Mouse (Mus musculus): Measurements from ENCODE around the gene Naxd. TPM values are rescaled to one million over a fixed set of nuclear protein-coding genes. Genes with fewer than 3 reads are reported as not detected.

The Naxd gene
- polyA plus RNA-seq, 1 experiment, result 105 TPM

- Histone ChIP-seq H3K27ac (ENCODE audit: insufficient read depth, low read length) (no peak overlapping the region), H3K27me3 (ENCODE audit: control insufficient read depth, insufficient read depth, low read length) (no peaks in the 10 kb centered on the region), H3K4me1 (ENCODE audit: control insufficient read depth, insufficient read depth, low read length) (no peaks in the 10 kb centered on the region), H3K4me3 (replicated peaks; ENCODE audit: insufficient read depth, low read depth, low read length) (no peak overlapping the region)
- DNase-seq, result no peak
- TF ChIP-seq CTCF (IDR thresholded peaks at IDR 0.05; ENCODE audit: borderline replicate concordance, insufficient read depth, low read depth, low read length), result no peak
- TF ChIP-seq POLR2A (IDR thresholded peaks at IDR 0.05; ENCODE audit: borderline replicate concordance, insufficient read depth, low read length), result no peak
- 76% methylated on average over 14 of the region's 14 CpGs for WGBS
These were observed 8.8 kb downstream of the Naxd start for GRCm38 (mm10) chr8:11506074-11506473.

- no peak overlapping the region for H3K4me3 ChIP-seq (replicated peaks; ENCODE audit: insufficient read depth, low read depth, low read length)
- peak; percentile 60; the same call in 1 of the 2 replicates for TF ChIP-seq CTCF (IDR thresholded peaks at IDR 0.05; ENCODE audit: borderline replicate concordance, insufficient read depth, low read depth, low read length)
- TF ChIP-seq POLR2A (IDR thresholded peaks at IDR 0.05; ENCODE audit: borderline replicate concordance, insufficient read depth, low read length), result no peak
- no peaks in the 10 kb centered on the region for H3K27me3 ChIP-seq (ENCODE audit: control insufficient read depth, insufficient read depth, low read length)
- DNase-seq, result peak in 1 of 2 experiments; percentile 34
- no peak overlapping the region for H3K27ac ChIP-seq (ENCODE audit: insufficient read depth, low read length)
- H3K4me1 ChIP-seq (ENCODE audit: control insufficient read depth, insufficient read depth, low read length), result no peaks in the 10 kb centered on the region
- WGBS, result 71% methylated on average over 6 of the region's 6 CpGs
These were observed 9.5 kb downstream of the Naxd start for GRCm38 (mm10) chr8:11506802-11507201.

- Histone ChIP-seq H3K4me1 (ENCODE audit: control insufficient read depth, insufficient read depth, low read length) (no peaks in the 10 kb centered on the region), H3K27me3 (ENCODE audit: control insufficient read depth, insufficient read depth, low read length) (no peaks in the 10 kb centered on the region), H3K4me3 (replicated peaks; ENCODE audit: insufficient read depth, low read depth, low read length) (no peak overlapping the region), H3K27ac (ENCODE audit: insufficient read depth, low read length) (no peak overlapping the region)
- WGBS, result 84% methylated on average over 10 of the region's 10 CpGs
- DNase-seq, result no peak
- TF ChIP-seq POLR2A (IDR thresholded peaks at IDR 0.05; ENCODE audit: borderline replicate concordance, insufficient read depth, low read length) (no peak), CTCF (IDR thresholded peaks at IDR 0.05; ENCODE audit: borderline replicate concordance, insufficient read depth, low read depth, low read length) (no peak)
These were observed 11.6 kb downstream of the Naxd start for GRCm38 (mm10) chr8:11508880-11509279.

GRCm38 (mm10) chr8:11510971-11511370 lies 13.7 kb downstream of the Naxd start:
- no peak for TF ChIP-seq POLR2A (IDR thresholded peaks at IDR 0.05; ENCODE audit: borderline replicate concordance, insufficient read depth, low read length)
- TF ChIP-seq CTCF (IDR thresholded peaks at IDR 0.05; ENCODE audit: borderline replicate concordance, insufficient read depth, low read depth, low read length), result no peak
- Histone ChIP-seq H3K27ac (ENCODE audit: insufficient read depth, low read length) (no peak overlapping the region), H3K27me3 (ENCODE audit: control insufficient read depth, insufficient read depth, low read length) (no peaks in the 10 kb centered on the region), H3K4me3 (replicated peaks; ENCODE audit: insufficient read depth, low read depth, low read length) (no peak overlapping the region), H3K4me1 (ENCODE audit: control insufficient read depth, insufficient read depth, low read length) (no peaks in the 10 kb centered on the region)
- WGBS, result 55% methylated on average over 5 of the region's 5 CpGs
- no peak for DNase-seq

- TF ChIP-seq POLR2A (IDR thresholded peaks at IDR 0.05; ENCODE audit: borderline replicate concordance, insufficient read depth, low read length) (no peak), CTCF (IDR thresholded peaks at IDR 0.05; ENCODE audit: borderline replicate concordance, insufficient read depth, low read depth, low read length) (no peak)
These were observed 15.4 kb downstream of the Naxd start for GRCm38 (mm10) chr8:11512711-11513110.

GRCm38 (mm10) chr8:11513247-11513646 lies 15.9 kb downstream of the Naxd start:
- 87% methylated on average over 5 of the region's 5 CpGs for WGBS

More at GRCm38 (mm10) chr8:11512711-11513110, 15.4 kb downstream of the Naxd start:
- Histone ChIP-seq H3K27ac (ENCODE audit: insufficient read depth, low read length) (no peak overlapping the region), H3K4me3 (replicated peaks; ENCODE audit: insufficient read depth, low read depth, low read length) (no peak overlapping the region), H3K27me3 (ENCODE audit: control insufficient read depth, insufficient read depth, low read length) (no peaks in the 10 kb centered on the region), H3K4me1 (ENCODE audit: control insufficient read depth, insufficient read depth, low read length) (no peaks in the 10 kb centered on the region)
- DNase-seq, result no peak
- WGBS, result 90% methylated on average over 9 of the region's 9 CpGs

GRCm38 (mm10) chr8:11516292-11516691 lies 19.0 kb downstream of the Naxd start:
- TF ChIP-seq POLR2A (IDR thresholded peaks at IDR 0.05; ENCODE audit: borderline replicate concordance, insufficient read depth, low read length) (no peak), CTCF (IDR thresholded peaks at IDR 0.05; ENCODE audit: borderline replicate concordance, insufficient read depth, low read depth, low read length) (no peak)
- no peaks in the 10 kb centered on the region for H3K4me1 ChIP-seq (ENCODE audit: control insufficient read depth, insufficient read depth, low read length)
- H3K4me3 ChIP-seq (replicated peaks; ENCODE audit: insufficient read depth, low read depth, low read length), result no peak overlapping the region
- DNase-seq, result no peak
- WGBS, result 83% methylated on average over 9 of the region's 9 CpGs
- H3K27me3 ChIP-seq (ENCODE audit: control insufficient read depth, insufficient read depth, low read length), result no peaks in the 10 kb centered on the region
- no peak overlapping the region for H3K27ac ChIP-seq (ENCODE audit: insufficient read depth, low read length)

More at GRCm38 (mm10) chr8:11513247-11513646, 15.9 kb downstream of the Naxd start:
- H3K27ac ChIP-seq (ENCODE audit: insufficient read depth, low read length), result no peak overlapping the region
- H3K4me1 ChIP-seq (ENCODE audit: control insufficient read depth, insufficient read depth, low read length), result no peaks in the 10 kb centered on the region
- no peak overlapping the region for H3K4me3 ChIP-seq (replicated peaks; ENCODE audit: insufficient read depth, low read depth, low read length)
- no peak for TF ChIP-seq CTCF (IDR thresholded peaks at IDR 0.05; ENCODE audit: borderline replicate concordance, insufficient read depth, low read depth, low read length)
- DNase-seq, result no peak
- H3K27me3 ChIP-seq (ENCODE audit: control insufficient read depth, insufficient read depth, low read length), result no peaks in the 10 kb centered on the region

- DNase-seq, result no peak
- WGBS, result 90% methylated on average over 16 of the region's 16 CpGs
- Histone ChIP-seq H3K4me1 (ENCODE audit: control insufficient read depth, insufficient read depth, low read length) (no peaks in the 10 kb centered on the region), H3K4me3 (replicated peaks; ENCODE audit: insufficient read depth, low read depth, low read length) (no peak overlapping the region), H3K27ac (ENCODE audit: insufficient read depth, low read length) (no peak overlapping the region), H3K27me3 (ENCODE audit: control insufficient read depth, insufficient read depth, low read length) (no peaks in the 10 kb centered on the region)
- TF ChIP-seq CTCF (IDR thresholded peaks at IDR 0.05; ENCODE audit: borderline replicate concordance, insufficient read depth, low read depth, low read length) (no peak), POLR2A (IDR thresholded peaks at IDR 0.05; ENCODE audit: borderline replicate concordance, insufficient read depth, low read length) (no peak)
These were observed 20.2 kb downstream of the Naxd start for GRCm38 (mm10) chr8:11517366-11518055.
